Mouse (Mus musculus): Measurements from ENCODE around the gene Gga1. TPM values are rescaled to one million over a fixed set of nuclear protein-coding genes. Genes with fewer than 3 reads are reported as not detected.
A peak's percentile ranks its signal among the peaks of the same experiment; 100 is the strongest.

Gene Gga1
- polyA plus RNA-seq, 1 experiment from 2014 or later, result 46.5 TPM

DNA sequence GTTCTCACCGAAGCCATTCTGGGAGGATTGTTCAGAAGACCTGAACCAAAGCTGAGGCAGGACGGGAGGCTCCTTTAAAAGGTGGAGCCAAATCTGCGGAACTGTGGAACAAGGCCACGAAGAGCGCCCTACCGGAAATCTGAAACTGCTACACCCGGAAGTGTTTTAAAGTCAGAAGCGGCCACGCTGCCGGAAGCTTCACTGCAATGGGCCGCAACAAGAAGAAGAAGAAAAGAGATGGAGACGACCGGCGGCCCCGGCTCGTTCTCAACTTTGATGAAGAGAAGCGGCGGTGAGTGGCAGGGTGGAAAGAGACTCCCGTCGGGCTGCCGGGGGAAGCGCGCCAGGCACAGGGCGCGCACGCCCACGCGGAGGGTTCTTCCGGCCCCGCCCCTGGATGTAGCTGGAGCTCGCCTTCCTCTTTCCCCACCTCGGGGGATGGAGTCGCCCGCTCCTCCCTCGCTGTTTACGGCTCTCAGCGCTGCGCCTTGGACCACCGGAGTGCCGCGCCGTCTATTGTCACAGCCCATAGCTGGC lies 57.9 kb downstream of the Gga1 start, which contains the start of gene Nol12:
Gene Nol12, plus strand, starts transcription at position 150 of the 537 bp plus-strand sequence.
- ATAC-seq (ENCODE audit: low FRiP score, low read depth), result peak; percentile 89
- WGBS, result under 1% methylated on average over 42 of the region's 42 CpGs

DNA sequence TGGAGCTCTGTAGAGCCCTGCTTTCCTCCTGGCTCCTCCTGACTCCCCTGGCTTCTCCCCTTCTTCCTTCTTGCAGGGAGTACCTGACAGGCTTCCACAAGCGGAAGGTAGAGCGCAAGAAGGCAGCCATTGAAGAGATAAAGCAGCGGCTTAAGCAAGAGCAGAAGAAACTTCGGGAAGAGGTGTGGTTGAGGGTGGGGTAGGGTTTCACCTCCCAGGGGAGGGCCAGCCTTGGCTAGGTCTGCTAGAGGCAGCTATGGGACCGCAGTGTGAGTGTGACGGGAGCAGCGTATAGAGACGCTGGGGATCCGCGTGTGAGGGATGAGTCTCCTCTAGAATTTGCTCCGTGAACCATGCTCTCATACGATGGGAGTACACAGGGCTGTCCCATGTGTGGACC lies 59.4 kb downstream of the Gga1 start:
- ATAC-seq (ENCODE audit: low FRiP score, low read depth), result no peak
- Histone ChIP-seq H3K4me3 (0 out of 2 replicates have a peak overlapping the region, but pooled peaks have one; percentile 68), H3K9me3 (no peaks in the 10 kb centered on the region), H3K4me2 (replicated peaks) (peak overlapping the region; percentile 82), H3K27ac (no peak overlapping the region), H3K36me3 (peaks cover 50% of the 10 kb centered on the region), H3K4me1 (peaks cover 14% of the 10 kb centered on the region), H3K27me3 (no peaks in the 10 kb centered on the region), H3K9ac (peak overlapping the region; percentile 76; the same call in 1 of the 2 replicates)
- WGBS, result 90% methylated on average over 12 of the region's 12 CpGs

More for the DNA sequence above, 57.9 kb downstream of the Gga1 start, which contains the start of gene Nol12:
- Histone ChIP-seq H3K4me1 (peaks cover 16% of the 10 kb centered on the region), H3K9me3 (no peaks in the 10 kb centered on the region), H3K27me3 (no peaks in the 10 kb centered on the region), H3K9ac (peak within 1 kb of the TSS; percentile 76), H3K4me3 (peak within 1 kb of the TSS; percentile 68), H3K36me3 (peaks cover 46% of the 10 kb centered on the region), H3K4me2 (replicated peaks) (peak within 1 kb of the TSS; percentile 82), H3K27ac (peak within 1 kb of the TSS; percentile 87)

DNA sequence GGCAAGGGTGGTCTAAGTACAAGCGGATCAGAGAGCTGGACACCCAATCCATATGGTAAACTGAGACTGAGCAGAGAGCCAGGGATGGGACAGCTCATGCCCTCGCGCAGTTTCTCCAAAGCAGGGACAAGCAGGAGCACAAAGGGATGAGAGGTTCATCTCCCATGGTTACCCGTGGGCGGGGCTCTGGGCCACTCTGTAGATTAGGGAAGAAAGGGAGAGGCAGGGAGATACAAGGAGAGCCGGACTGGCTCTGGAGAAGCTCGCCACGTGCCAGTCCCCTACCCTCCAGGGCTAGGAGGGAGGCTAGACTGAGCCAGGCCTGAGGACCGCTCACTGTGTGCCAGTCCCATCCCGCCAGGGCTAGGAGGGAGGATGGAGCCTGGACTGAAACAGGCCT lies 60.3 kb downstream of the Gga1 start:
- Histone ChIP-seq H3K9me3 (no peaks in the 10 kb centered on the region), H3K4me3 (no peak overlapping the region), H3K4me2 (replicated peaks) (no peak overlapping the region), H3K27ac (no peak overlapping the region), H3K4me1 (peaks cover 14% of the 10 kb centered on the region), H3K9ac (no peak overlapping the region), H3K27me3 (no peaks in the 10 kb centered on the region), H3K36me3 (peaks cover 57% of the 10 kb centered on the region)
- 88% methylated on average over 10 of the region's 10 CpGs for WGBS
- no peak for ATAC-seq (ENCODE audit: low FRiP score, low read depth)

DNA sequence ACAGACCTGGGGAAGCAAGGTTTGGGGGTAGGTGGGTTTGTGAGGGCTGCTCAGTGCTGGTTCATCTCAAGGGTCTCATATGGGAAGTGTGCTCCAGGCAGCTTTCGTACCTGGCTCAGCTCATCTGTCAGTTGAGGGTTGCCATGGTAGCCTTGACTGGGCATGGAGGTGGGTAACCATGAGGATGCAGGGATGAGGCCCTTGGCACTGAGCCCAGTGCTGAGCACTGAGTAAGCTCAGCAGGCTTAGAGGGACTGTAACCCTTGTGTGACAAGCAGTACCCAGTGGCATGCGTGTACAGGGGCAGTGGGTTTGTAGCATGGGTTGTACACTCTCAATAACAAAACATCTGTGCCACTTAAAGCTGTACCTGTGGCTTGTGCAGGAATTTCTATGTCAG lies 61.0 kb downstream of the Gga1 start:
- Histone ChIP-seq H3K9me3 (no peaks in the 10 kb centered on the region), H3K36me3 (peaks cover 57% of the 10 kb centered on the region)
- 91% methylated on average over 2 of the region's 2 CpGs for WGBS

DNA sequence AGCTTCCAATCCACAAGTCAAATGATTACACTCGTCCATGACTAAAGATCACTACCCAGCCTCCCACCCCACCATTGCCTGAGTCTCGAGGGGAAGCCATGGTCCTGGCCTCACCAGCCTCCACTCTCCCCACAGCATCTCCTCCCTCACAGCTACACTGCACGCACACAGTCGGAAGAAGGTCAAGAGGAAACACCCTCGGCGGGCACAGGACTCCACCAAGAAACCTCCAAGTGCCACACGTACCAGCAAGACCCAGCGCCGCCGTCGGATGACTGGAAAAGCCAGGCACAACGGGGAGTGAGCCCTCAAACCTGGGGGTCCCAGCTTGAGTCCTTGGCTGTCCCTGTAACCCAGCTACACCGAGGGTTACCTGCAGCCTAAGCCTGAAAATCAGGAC lies 63.3 kb downstream of the Gga1 start:
- Histone ChIP-seq H3K4me1 (peaks cover 14% of the 10 kb centered on the region), H3K9ac (no peak overlapping the region), H3K27me3 (no peaks in the 10 kb centered on the region), H3K27ac (no peak overlapping the region), H3K36me3 (peaks cover 57% of the 10 kb centered on the region), H3K4me2 (replicated peaks) (no peak overlapping the region), H3K4me3 (no peak overlapping the region), H3K9me3 (no peaks in the 10 kb centered on the region)
- 93% methylated on average over 13 of the region's 13 CpGs for WGBS
- no peak for ATAC-seq (ENCODE audit: low FRiP score, low read depth)

More for the DNA sequence above, 61.0 kb downstream of the Gga1 start:
- H3K4me1 ChIP-seq, result peaks cover 17% of the 10 kb centered on the region
- H3K4me3 ChIP-seq, result no peak overlapping the region
- no peaks in the 10 kb centered on the region for H3K27me3 ChIP-seq
- no peak overlapping the region for H3K4me2 ChIP-seq (replicated peaks)
- no peak for ATAC-seq (ENCODE audit: low FRiP score, low read depth)
- H3K9ac ChIP-seq, result no peak overlapping the region
- H3K27ac ChIP-seq, result no peak overlapping the region

DNA sequence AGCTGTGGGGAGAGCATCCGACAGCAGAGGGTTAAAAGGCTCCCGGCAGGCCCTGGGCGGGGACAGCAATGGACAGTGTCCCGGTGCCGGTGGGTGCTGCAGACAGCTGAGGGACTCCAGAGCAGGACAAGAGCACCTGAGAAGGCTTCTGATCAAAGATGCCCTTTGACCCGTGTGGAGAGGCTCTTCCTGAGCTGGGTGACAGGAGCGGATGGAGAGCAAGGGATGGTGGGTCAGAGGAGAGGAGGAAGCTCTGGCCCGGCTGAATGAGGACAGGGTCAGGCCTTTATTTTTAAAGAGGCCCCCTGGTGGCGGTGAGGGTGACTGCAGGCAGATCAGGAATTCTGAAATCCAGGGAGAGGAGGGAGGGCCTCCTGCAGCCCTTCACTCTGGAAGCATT lies 65.7 kb downstream of the Gga1 start:
- H3K9me3 ChIP-seq, result no peaks in the 10 kb centered on the region
- 4% methylated on average over 9 of the region's 9 CpGs for WGBS
- peaks cover 44% of the 10 kb centered on the region for H3K36me3 ChIP-seq
- peak overlapping the region; percentile 3; the same call in 1 of the 2 replicates for H3K27ac ChIP-seq
- H3K4me2 ChIP-seq (replicated peaks), result peak overlapping the region; percentile 62
- H3K4me1 ChIP-seq, result peaks cover 8% of the 10 kb centered on the region
- peak overlapping the region; percentile 38 for H3K4me3 ChIP-seq
- H3K27me3 ChIP-seq, result no peaks in the 10 kb centered on the region
- ATAC-seq (ENCODE audit: low FRiP score, low read depth), result peak; percentile 59; the same call in 1 of the 2 replicates
- H3K9ac ChIP-seq, result peak overlapping the region; percentile 62

Small RNAs within 50 kb of the gene (microRNA-seq; reads per million reads assigned to microRNA genes)
- not detected for gene Mir6955

Other genes with a start within 250 kb of the Gga1 start
- 0.05 and 0.11 TPM in 2 replicates for gene Elfn2, start 158.4 kb upstream of the Gga1 start, polyA plus RNA-seq (2015; fragmentation: Nextera tagmentation; extraction: Ambion mirVana)
- 14.1 and 15.0 TPM in 2 replicates for gene Mfng, start 103.7 kb upstream of the Gga1 start, polyA plus RNA-seq (2015; fragmentation: Nextera tagmentation; extraction: Ambion mirVana)
- 3.0 TPM in 2 replicates for gene Card10, start 74.1 kb upstream of the Gga1 start, polyA plus RNA-seq (2015; fragmentation: Nextera tagmentation; extraction: Ambion mirVana)
- 17.9 and 19.1 TPM in 2 replicates for gene Cdc42ep1, start 34.6 kb upstream of the Gga1 start, polyA plus RNA-seq (2015; fragmentation: Nextera tagmentation; extraction: Ambion mirVana)
- gene Lgals2, start 21.7 kb upstream of the Gga1 start, polyA plus RNA-seq (2015; fragmentation: Nextera tagmentation; extraction: Ambion mirVana), result 0.47 and 0.53 TPM in 2 replicates
- 0.34 and 0.71 TPM in 2 replicates for gene Gm49510, start 22.5 kb downstream of the Gga1 start, polyA plus RNA-seq (2015; fragmentation: Nextera tagmentation; extraction: Ambion mirVana)
- gene Sh3bp1, start 22.6 kb downstream of the Gga1 start, polyA plus RNA-seq (2015; fragmentation: Nextera tagmentation; extraction: Ambion mirVana), result 43.7 and 51.3 TPM in 2 replicates
- gene Pdxp, start 36.7 kb downstream of the Gga1 start, polyA plus RNA-seq (2015; fragmentation: Nextera tagmentation; extraction: Ambion mirVana), result 19.1 and 20.3 TPM in 2 replicates
- gene Lgals1, start 49.5 kb downstream of the Gga1 start, polyA plus RNA-seq (2015; fragmentation: Nextera tagmentation; extraction: Ambion mirVana), result 1,866 and 1,947 TPM in 2 replicates
- gene Nol12, start 57.7 kb downstream of the Gga1 start, polyA plus RNA-seq (2015; fragmentation: Nextera tagmentation; extraction: Ambion mirVana), result 55.7 and 60.0 TPM in 2 replicates
- 42.0 and 50.2 TPM in 2 replicates for gene Triobp, start 70.5 kb downstream of the Gga1 start, polyA plus RNA-seq (2015; fragmentation: Nextera tagmentation; extraction: Ambion mirVana)
- gene H1f0, start 151.3 kb downstream of the Gga1 start, polyA plus RNA-seq (2015; fragmentation: Nextera tagmentation; extraction: Ambion mirVana), result 558 and 589 TPM in 2 replicates
- gene Galr3, start 164.7 kb downstream of the Gga1 start, polyA plus RNA-seq (2015; fragmentation: Nextera tagmentation; extraction: Ambion mirVana), result not detected in 2 replicates
- 51.9 and 52.8 TPM in 2 replicates for gene Ankrd54, start 185.7 kb downstream of the Gga1 start, polyA plus RNA-seq (2015; fragmentation: Nextera tagmentation; extraction: Ambion mirVana)
- 221 and 229 TPM in 2 replicates for gene Eif3l, start 198.0 kb downstream of the Gga1 start, polyA plus RNA-seq (2015; fragmentation: Nextera tagmentation; extraction: Ambion mirVana)
- 8.9 and 10.6 TPM in 2 replicates for gene Micall1, start 231.7 kb downstream of the Gga1 start, polyA plus RNA-seq (2015; fragmentation: Nextera tagmentation; extraction: Ambion mirVana)

Measured in limb, embryonic 13.5 days (tissue).